Mouse (Mus musculus) neural tube, embryonic 12.5 days (tissue): ENCODE results near the gene Tmprss9. TPM values are rescaled to one million over a fixed set of nuclear protein-coding genes. Genes with fewer than 3 reads are reported as not detected.
A peak's percentile ranks its signal among the peaks of the same experiment; 100 is the strongest.

Experiments
- ATAC-seq: fragments of 200-750 bp; cut with Nextera tagmentation; 2 replicates; pipeline ENCODE4 v1.8.0; 2017; ENCODE audit warnings: low read depth, mild to moderate bottlenecking, moderate TSS enrichment, moderate library complexity; ENCODE audit not compliant: low FRiP score
- H3K27ac ChIP-seq: fragments of 300-500 bp; sonication (generic); 2 replicates; pipeline ENCODE4 v1.5.1; 2016
- H3K27me3 ChIP-seq: fragments of 300-500 bp; sonication (generic); replicated peaks from 2 replicates; pipeline ENCODE4 v1.6.1; 2016; ENCODE audit warnings: mild to moderate bottlenecking
- H3K36me3 ChIP-seq: fragments of 300-500 bp; sonication (generic); 2 replicates; pipeline ENCODE4 v1.6.1; 2016; ENCODE audit warnings: mild to moderate bottlenecking
- H3K4me1 ChIP-seq: fragments of 300-500 bp; sonication (generic); 2 replicates; pipeline ENCODE4 v1.6.1; 2016
- H3K4me2 ChIP-seq: fragments of 300-500 bp; sonication (generic); replicated peaks from 2 replicates; pipeline ENCODE4 v1.6.1; 2016; ENCODE audit warnings: mild to moderate bottlenecking
- H3K4me3 ChIP-seq: fragments of 300-500 bp; sonication (generic); 2 replicates; pipeline ENCODE4 v1.5.1; 2016
- H3K9ac ChIP-seq: fragments of 300-500 bp; sonication (generic); 2 replicates; pipeline ENCODE4 v1.6.1; 2016; ENCODE audit warnings: mild to moderate bottlenecking
- H3K9me3 ChIP-seq: fragments of 300-500 bp; sonication (generic); 2 replicates; pipeline ENCODE4 v1.6.1; 2016; ENCODE audit warnings: mild to moderate bottlenecking
- WGBS: fragments of 180-500 bp; shearing (Covaris S2); methylation state at CpG from one replicate; pipeline ENCODE4 v1.1.7; 2016; 5-methylcytosine and 5-hydroxymethylcytosine counted together
- polyA plus RNA-seq: library from polyadenylated mRNA; unstranded; fragments of >200 nt; fragmentation: Nextera tagmentation; extraction: Ambion mirVana; gene quantifications from 2 replicates; pipeline ENCODE4 v1.2.1, GENCODE M21; 2016

Gene Tmprss9
- polyA plus RNA-seq, 1 experiment from 2014 or later, result 0.06 TPM

- H3K4me1 ChIP-seq, result peaks cover 35% of the 10 kb centered on the region
- no peak overlapping the region for H3K4me2 ChIP-seq
- peaks cover 16% of the 10 kb centered on the region for H3K27me3 ChIP-seq
- H3K36me3 ChIP-seq, result peaks cover 22% of the 10 kb centered on the region
- H3K9me3 ChIP-seq, result 0 out of 2 replicates have a peak, but pooled peaks cover under 1% of the 10 kb centered on the region
- WGBS, result 78% methylated on average over 1 of the region's 1 CpGs
- no peak overlapping the region for H3K9ac ChIP-seq
- H3K27ac ChIP-seq, result no peak overlapping the region
- ATAC-seq, result no peak
- no peak overlapping the region for H3K4me3 ChIP-seq
Measured at GRCm38 (mm10) chr10:80829359-80830278, 42.0 kb upstream of the Tmprss9 start.

- Histone ChIP-seq H3K9me3 (0 out of 2 replicates have a peak, but pooled peaks cover 6% of the 10 kb centered on the region), H3K27me3 (peaks cover 32% of the 10 kb centered on the region), H3K9ac (no peak overlapping the region), H3K4me1 (peaks cover 35% of the 10 kb centered on the region), H3K4me2 (peak overlapping the region; percentile 16; the same call in 1 of the 2 replicates), H3K4me3 (no peak overlapping the region; the same call in 1 of the 2 replicates), H3K27ac (no peak overlapping the region), H3K36me3 (peaks cover 22% of the 10 kb centered on the region)
- 2% methylated on average over 9 of the region's 9 CpGs for WGBS
- ATAC-seq, result no peak
Measured at GRCm38 (mm10) chr10:80831136-80831535, 40.5 kb upstream of the Tmprss9 start.

DNA sequence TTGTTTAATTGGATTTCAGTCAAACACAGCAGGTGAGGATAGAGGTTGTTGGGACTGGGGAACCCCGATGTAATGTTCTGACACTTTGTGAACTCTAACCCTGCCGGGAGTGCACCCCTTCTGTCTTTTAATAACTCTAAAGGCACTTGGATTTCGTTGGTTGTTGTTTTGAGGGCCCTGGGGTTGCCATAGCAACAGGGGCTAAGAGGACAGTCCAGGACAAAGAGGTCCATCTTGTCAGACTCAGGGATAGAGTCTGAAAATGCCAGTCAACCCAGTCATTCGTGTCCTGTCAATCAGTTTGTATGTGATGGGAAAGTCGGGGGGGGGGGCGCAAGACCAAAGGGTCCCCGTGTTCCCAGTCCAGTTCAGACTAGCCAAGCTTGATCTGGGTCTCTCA is 38.8 kb upstream of the Tmprss9 start:
- H3K4me3 ChIP-seq, result no peak overlapping the region
- 0 out of 2 replicates have a peak, but pooled peaks cover 6% of the 10 kb centered on the region for H3K9me3 ChIP-seq
- no peak overlapping the region for H3K9ac ChIP-seq
- peaks cover 36% of the 10 kb centered on the region for H3K27me3 ChIP-seq
- peaks cover 29% of the 10 kb centered on the region for H3K4me1 ChIP-seq
- 58% methylated on average over 7 of the region's 7 CpGs for WGBS
- H3K4me2 ChIP-seq, result no peak overlapping the region
- H3K27ac ChIP-seq, result no peak overlapping the region
- ATAC-seq, result no peak
- peaks cover 22% of the 10 kb centered on the region for H3K36me3 ChIP-seq

DNA sequence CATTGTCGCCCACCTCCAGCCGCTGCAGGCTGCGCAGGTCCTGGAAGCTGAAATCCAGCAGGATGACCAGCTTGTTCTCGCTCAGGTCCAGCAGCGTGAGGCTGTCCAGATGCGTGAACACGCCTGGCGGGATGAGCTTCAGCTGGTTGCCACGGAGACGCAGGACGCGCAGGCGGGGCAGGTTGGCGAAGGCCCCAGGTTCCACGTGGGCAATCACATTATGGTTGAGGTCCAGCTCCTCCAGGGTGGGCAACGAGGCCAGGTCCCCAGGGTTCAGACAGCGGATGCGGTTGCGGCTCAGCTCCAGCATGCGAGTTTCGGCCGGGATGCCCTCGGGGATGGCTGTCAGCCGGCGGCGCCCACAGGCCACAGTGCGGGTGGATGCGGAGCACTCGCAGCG is 36.0 kb upstream of the Tmprss9 start:
- H3K4me3 ChIP-seq, result no peak overlapping the region
- peaks cover 3% of the 10 kb centered on the region; the same call in 1 of the 2 replicates for H3K36me3 ChIP-seq
- peak overlapping the region; percentile 25 for H3K4me2 ChIP-seq
- H3K27ac ChIP-seq, result no peak overlapping the region
- H3K4me1 ChIP-seq, result peaks cover 7% of the 10 kb centered on the region
- WGBS, result 53% methylated on average over 30 of the region's 30 CpGs
- no peak for ATAC-seq
- 0 out of 2 replicates have a peak, but pooled peaks cover 6% of the 10 kb centered on the region for H3K9me3 ChIP-seq
- peaks cover 36% of the 10 kb centered on the region for H3K27me3 ChIP-seq
- no peak overlapping the region; the same call in 1 of the 2 replicates for H3K9ac ChIP-seq

- Histone ChIP-seq H3K4me2 (no peak overlapping the region), H3K4me3 (no peak overlapping the region), H3K4me1 (no peaks in the 10 kb centered on the region; the same call in 1 of the 2 replicates), H3K27me3 (peaks cover 42% of the 10 kb centered on the region), H3K27ac (no peak overlapping the region), H3K9me3 (0 out of 2 replicates have a peak, but pooled peaks cover 6% of the 10 kb centered on the region), H3K9ac (no peak overlapping the region), H3K36me3 (no peaks in the 10 kb centered on the region; the same call in 1 of the 2 replicates)
- 44% methylated on average over 7 of the region's 7 CpGs for WGBS
- no peak for ATAC-seq
Measured at GRCm38 (mm10) chr10:80836949-80837379, 34.7 kb upstream of the Tmprss9 start.

DNA sequence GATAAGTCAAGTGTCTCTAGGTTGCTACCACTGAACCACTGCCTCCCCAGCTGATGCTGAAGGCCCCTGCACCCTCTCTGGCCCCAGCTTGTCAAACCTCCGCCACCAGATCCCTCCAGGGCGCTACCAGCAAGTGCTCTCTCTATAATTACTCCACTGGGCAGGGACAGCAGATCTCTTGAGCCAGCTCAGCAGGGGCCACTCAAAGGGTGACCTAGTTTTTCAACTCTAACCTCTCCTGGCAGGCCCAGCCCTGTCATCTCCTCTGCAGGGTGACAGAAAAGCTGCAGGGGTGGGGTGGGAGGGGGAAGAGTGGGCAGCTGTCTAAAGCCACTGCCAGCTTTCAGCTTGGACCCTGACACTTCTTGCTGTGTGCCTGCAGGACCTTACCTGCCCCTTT is 33.8 kb upstream of the Tmprss9 start:
- Histone ChIP-seq H3K36me3 (no peaks in the 10 kb centered on the region), H3K4me2 (no peak overlapping the region), H3K9ac (0 out of 2 replicates have a peak overlapping the region, but pooled peaks have one; percentile 14), H3K4me1 (no peaks in the 10 kb centered on the region; the same call in 1 of the 2 replicates), H3K4me3 (no peak overlapping the region), H3K9me3 (0 out of 2 replicates have a peak, but pooled peaks cover 6% of the 10 kb centered on the region), H3K27me3 (peaks cover 50% of the 10 kb centered on the region), H3K27ac (no peak overlapping the region)
- ATAC-seq, result no peak
- 16% methylated on average over 2 of the region's 2 CpGs for WGBS

DNA sequence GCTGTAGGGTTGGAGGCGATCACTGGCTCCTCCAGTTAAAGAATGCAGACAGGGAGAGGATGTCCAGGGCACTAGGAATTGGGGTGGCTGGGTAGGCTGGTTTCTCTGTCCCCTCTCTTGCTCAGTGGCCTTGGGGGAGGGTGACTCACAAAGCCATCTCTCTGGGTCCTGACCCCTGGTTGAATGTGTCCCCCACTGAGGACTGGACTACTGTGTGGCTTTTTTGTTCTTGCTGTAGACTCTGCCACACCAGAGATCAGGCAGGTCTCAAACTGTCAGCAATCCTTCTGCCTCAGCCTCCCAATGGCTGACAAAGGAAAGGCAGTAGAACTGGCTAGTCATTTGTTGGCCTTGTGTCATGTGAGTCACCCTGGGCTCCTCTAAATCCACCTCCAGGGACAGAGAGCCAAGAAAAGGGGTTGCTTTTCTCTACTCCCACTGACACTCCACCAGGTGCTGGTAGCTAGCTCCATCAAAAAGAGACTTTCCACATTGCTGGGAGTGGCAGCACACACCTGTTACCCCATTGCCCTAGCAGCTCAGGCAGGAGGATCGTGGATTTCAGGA is 33.2 kb upstream of the Tmprss9 start:
- Histone ChIP-seq H3K27ac (no peak overlapping the region), H3K36me3 (no peaks in the 10 kb centered on the region), H3K4me1 (peaks cover 4% of the 10 kb centered on the region; the same call in 1 of the 2 replicates), H3K4me3 (no peak overlapping the region), H3K4me2 (no peak overlapping the region), H3K9ac (no peak overlapping the region), H3K9me3 (0 out of 2 replicates have a peak, but pooled peaks cover 6% of the 10 kb centered on the region), H3K27me3 (peaks cover 52% of the 10 kb centered on the region)
- no peak for ATAC-seq
- WGBS, result 68% methylated on average over 2 of the region's 2 CpGs

DNA sequence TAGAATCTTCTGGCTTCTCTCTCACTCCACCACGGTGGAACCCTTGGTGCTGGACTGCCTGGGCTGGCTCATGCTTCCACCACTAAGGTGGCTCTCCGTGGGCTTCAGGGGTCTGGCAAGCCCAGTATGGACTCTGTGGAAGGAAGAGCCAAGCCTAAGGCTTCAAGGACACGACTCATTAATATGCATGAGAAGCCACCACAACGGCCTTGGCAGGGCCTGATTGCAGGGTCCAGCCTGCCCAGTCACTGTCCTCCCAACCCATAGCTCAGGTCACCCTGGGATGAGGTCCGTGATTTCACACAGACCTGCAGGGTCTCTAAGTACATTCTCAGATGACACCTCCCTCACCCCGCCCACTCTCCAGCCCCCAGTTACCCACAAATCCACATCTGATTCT is 31.8 kb upstream of the Tmprss9 start:
- no peak for ATAC-seq
- H3K27me3 ChIP-seq, result peaks cover 52% of the 10 kb centered on the region
- 61% methylated on average over 6 of the region's 6 CpGs for WGBS

GRCm38 (mm10) chr10:80841685-80842084 is 30.0 kb upstream of the Tmprss9 start:
- Histone ChIP-seq H3K27me3 (peaks cover 48% of the 10 kb centered on the region), H3K9me3 (no peaks in the 10 kb centered on the region), H3K9ac (no peak overlapping the region), H3K4me3 (no peak overlapping the region), H3K27ac (no peak overlapping the region), H3K36me3 (no peaks in the 10 kb centered on the region), H3K4me2 (no peak overlapping the region), H3K4me1 (peaks cover 11% of the 10 kb centered on the region)
- ATAC-seq, result no peak
- 88% methylated on average over 2 of the region's 2 CpGs for WGBS

More for the DNA sequence above, 31.8 kb upstream of the Tmprss9 start:
- Histone ChIP-seq H3K4me3 (no peak overlapping the region), H3K4me2 (no peak overlapping the region), H3K9me3 (0 out of 2 replicates have a peak, but pooled peaks cover 3% of the 10 kb centered on the region), H3K27ac (no peak overlapping the region), H3K4me1 (peaks cover 11% of the 10 kb centered on the region), H3K36me3 (no peaks in the 10 kb centered on the region), H3K9ac (0 out of 2 replicates have a peak overlapping the region, but pooled peaks have one; percentile 9)

DNA sequence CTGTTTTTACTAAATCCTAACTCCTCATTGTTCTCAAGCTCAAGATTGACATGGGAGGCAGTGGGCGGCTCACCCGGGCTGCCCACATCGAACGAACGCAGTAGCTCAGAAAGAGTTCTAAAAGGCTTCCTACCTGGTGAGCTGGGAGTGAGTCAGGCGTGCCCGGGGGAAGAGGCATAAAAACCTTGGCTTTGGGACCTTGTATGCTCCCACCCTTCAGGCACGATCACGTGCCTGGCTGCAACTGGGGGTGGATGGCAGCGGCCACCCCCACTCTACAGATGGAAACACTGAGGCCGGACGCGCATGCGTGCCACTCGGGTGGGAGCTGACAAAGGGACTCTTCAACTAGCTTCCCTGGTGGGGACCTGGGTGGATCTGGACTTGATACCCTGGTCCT is 29.3 kb upstream of the Tmprss9 start:
- H3K4me1 ChIP-seq, result peaks cover 11% of the 10 kb centered on the region
- H3K4me3 ChIP-seq, result no peak overlapping the region
- no peaks in the 10 kb centered on the region for H3K36me3 ChIP-seq
- H3K27me3 ChIP-seq, result peaks cover 48% of the 10 kb centered on the region
- no peak overlapping the region for H3K4me2 ChIP-seq
- no peak overlapping the region for H3K27ac ChIP-seq
- H3K9me3 ChIP-seq, result no peaks in the 10 kb centered on the region
- WGBS, result 84% methylated on average over 15 of the region's 15 CpGs
- ATAC-seq, result no peak
- H3K9ac ChIP-seq, result no peak overlapping the region

- H3K4me3 ChIP-seq, result peak overlapping the region; percentile 38
- no peak for ATAC-seq
- no peaks in the 10 kb centered on the region for H3K9me3 ChIP-seq
- peak overlapping the region; percentile 75 for H3K4me2 ChIP-seq
- 10% methylated on average over 32 of the region's 32 CpGs for WGBS
- peaks cover 45% of the 10 kb centered on the region for H3K27me3 ChIP-seq
- H3K36me3 ChIP-seq, result no peaks in the 10 kb centered on the region
- H3K9ac ChIP-seq, result peak overlapping the region; percentile 53
- peaks cover 11% of the 10 kb centered on the region for H3K4me1 ChIP-seq
- no peak overlapping the region for H3K27ac ChIP-seq
Measured at GRCm38 (mm10) chr10:80843087-80843930, 28.3 kb upstream of the Tmprss9 start.
